In the genomic region with DNA sequence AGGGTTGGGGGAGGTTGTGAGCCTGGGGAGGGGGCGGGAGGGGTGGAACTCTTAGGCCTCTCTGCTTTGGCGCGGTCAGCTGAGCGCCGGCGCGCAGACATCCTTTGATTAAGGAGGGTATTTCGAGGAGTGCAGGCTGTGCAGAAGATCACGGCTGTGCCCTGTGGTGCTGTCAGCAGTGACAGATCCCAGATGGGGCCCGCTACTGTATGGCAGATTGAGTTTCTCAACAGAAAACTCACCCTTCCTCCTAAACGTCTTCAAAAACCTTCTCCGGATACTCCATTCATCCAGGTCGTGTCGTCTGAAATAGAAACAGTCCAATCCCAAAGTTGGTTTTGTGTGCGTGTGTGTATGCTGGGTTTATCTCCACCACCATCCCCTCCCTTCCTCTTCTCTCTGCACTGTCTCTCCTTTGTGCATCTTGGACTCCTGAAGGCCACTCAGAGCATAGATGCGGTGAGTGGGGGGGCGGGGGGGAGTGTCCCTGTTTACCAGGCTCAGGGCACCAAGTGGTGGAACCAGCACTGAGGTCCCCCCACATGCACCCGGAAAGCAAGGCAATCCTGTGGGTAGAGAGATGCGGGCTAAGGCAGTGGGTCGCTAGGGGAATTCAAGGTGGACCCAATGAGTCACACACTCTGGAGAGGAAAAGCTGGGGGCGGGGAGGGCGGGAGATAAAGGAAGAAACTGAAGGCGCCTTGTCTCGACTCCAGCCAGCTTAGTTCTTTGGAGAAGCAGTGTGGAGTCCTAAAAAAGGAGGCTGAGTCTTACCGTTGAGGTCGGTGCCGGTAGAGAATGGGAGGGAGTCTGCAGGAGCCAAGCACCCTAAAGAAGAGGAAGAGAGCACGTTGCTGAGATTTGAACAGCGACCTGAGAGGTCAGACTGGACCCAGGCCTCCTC, we compare ENCODE assay signal across 11 mouse cellular contexts. TPM values are rescaled to one million over a fixed set of nuclear protein-coding genes. Genes with fewer than 3 reads are reported as not detected.
DNase-seq lines count a peak whose midpoint lies in the region; ATAC-seq and TF ChIP-seq lines count a peak whose summit lies in the region.
"Had no signal": no experiment of that assay in that cellular context is flagged by ENCODE, and none has a peak within 500 bp of the region (broad histone marks: within the 10 kb centered on the region; RNA-seq: fewer than 3 reads in every experiment).

No protein-coding gene starts in this region.

- no peaks in the 10 kb centered on the region for H3K36me3 ChIP-seq in liver, adult 2 months (ENCODE audit: control insufficient read depth, insufficient read depth, low read length)
- no peaks in the 10 kb centered on the region for H3K36me3 ChIP-seq in embryonic facial prominence, embryonic 14.5 days (ENCODE audit: control insufficient read depth, insufficient read depth, low read length)
- no peaks in the 10 kb centered on the region for H3K36me3 ChIP-seq in liver, postnatal 0 days (replicated peaks; ENCODE audit: insufficient read depth, low read length)
- H3K36me3 ChIP-seq: hindbrain, embryonic 15.5 days had no signal

- H3K4me3 ChIP-seq in liver, adult 2 months (ENCODE audit: insufficient read depth, low read depth, low read length): peak overlapping the region; percentile 22; the same call in 1 of the 2 replicates
- peak overlapping the region; percentile 33 for H3K4me3 ChIP-seq in embryonic facial prominence, embryonic 14.5 days (ENCODE audit: low read depth, low read length)
- H3K4me3 ChIP-seq in liver, postnatal 0 days (ENCODE audit: low read depth, low read length): no peak overlapping the region; the same call in 1 of the 2 replicates
- no peak overlapping the region for H3K4me3 ChIP-seq in lung, adult 2 months (replicated peaks; ENCODE audit: extremely low read depth, low read depth, low read length)
- H3K4me3 ChIP-seq: hindbrain, embryonic 15.5 days had no signal

- no peak overlapping the region; the same call in 1 of the 2 replicates for H3K27ac ChIP-seq in liver, adult 2 months (replicated peaks; ENCODE audit: insufficient read depth, low read depth, low read length)
- H3K27ac ChIP-seq in embryonic facial prominence, embryonic 14.5 days (replicated peaks; ENCODE audit: low read depth, low read length): peak overlapping the region; percentile 77
- 0 out of 2 replicates have a peak overlapping the region, but pooled peaks have one; percentile 11 for H3K27ac ChIP-seq in liver, postnatal 0 days (ENCODE audit: low read depth)
- H3K27ac ChIP-seq: hindbrain, embryonic 15.5 days had no signal

- H3K27me3 ChIP-seq in liver, adult 2 months (ENCODE audit: control insufficient read depth, insufficient read depth, low read length): peaks cover 10% of the 10 kb centered on the region; the same call in 1 of the 2 replicates
- peaks cover 99% of the 10 kb centered on the region for H3K27me3 ChIP-seq in embryonic facial prominence, embryonic 14.5 days (replicated peaks; ENCODE audit: control insufficient read depth, insufficient read depth, low read length)
- peaks cover 95% of the 10 kb centered on the region for H3K27me3 ChIP-seq in liver, postnatal 0 days (ENCODE audit: insufficient read depth, low read length)

- TF ChIP-seq POLR2A in liver, adult 2 months (IDR thresholded peaks at IDR 0.05; ENCODE audit: extremely low read depth, insufficient read depth, low read length): no peak
- TF ChIP-seq POLR2A in lung, adult 2 months (IDR thresholded peaks at IDR 0.05; ENCODE audit: borderline replicate concordance, extremely low read depth, low read depth, low read length): no peak

- peak overlapping the region; percentile 53 for H3K4me2 ChIP-seq in embryonic facial prominence, embryonic 14.5 days (ENCODE audit: low read depth, low read length)
- H3K4me2 ChIP-seq in liver, postnatal 0 days (ENCODE audit: low read depth, low read length): peak overlapping the region; percentile 4; the same call in 1 of the 2 replicates
- H3K4me2 ChIP-seq: hindbrain, embryonic 15.5 days had no signal

- H3K9ac ChIP-seq in liver, adult 2 months (ENCODE audit: low read depth, low read length): no peak overlapping the region
- H3K9ac ChIP-seq in embryonic facial prominence, embryonic 14.5 days (ENCODE audit: low read depth, low read length): peak overlapping the region; percentile 62
- H3K9ac ChIP-seq in liver, postnatal 0 days (replicated peaks): no peak overlapping the region
- H3K9ac ChIP-seq: hindbrain, embryonic 15.5 days had no signal

- H3K9me3 ChIP-seq in embryonic facial prominence, embryonic 14.5 days (ENCODE audit: control insufficient read depth, low read length): no peaks in the 10 kb centered on the region
- no peaks in the 10 kb centered on the region for H3K9me3 ChIP-seq in liver, postnatal 0 days (ENCODE audit: low read length)
- H3K9me3 ChIP-seq: hindbrain, embryonic 15.5 days had no signal

- intact Hi-C loops in left cerebral cortex, postnatal 4 days (cut with DNase I): no loop called here

- no peaks in the 10 kb centered on the region for H3K4me1 ChIP-seq in liver, adult 2 months (ENCODE audit: control insufficient read depth, insufficient read depth, low read length)
- no peaks in the 10 kb centered on the region for H3K4me1 ChIP-seq in embryonic facial prominence, embryonic 14.5 days (ENCODE audit: control insufficient read depth, insufficient read depth, low read length)
- H3K4me1 ChIP-seq in liver, postnatal 0 days (ENCODE audit: insufficient read depth): peaks cover 3% of the 10 kb centered on the region; the same call in 1 of the 2 replicates
- no peaks in the 10 kb centered on the region; the same call in 1 of the 2 replicates for H3K4me1 ChIP-seq in lung, adult 2 months (ENCODE audit: control insufficient read depth, insufficient read depth, low read length)

- WGBS in liver, adult 2 months: 4% methylated on average over 29 of the region's 29 CpGs
- 3% methylated on average over 28 of the region's 29 CpGs for WGBS in embryonic facial prominence, embryonic 14.5 days
- 2% methylated on average over 29 of the region's 29 CpGs for WGBS in liver, postnatal 0 days (ENCODE audit: insufficient replicate concordance)
- WGBS in lung, adult 2 months: 6% methylated on average over 29 of the region's 29 CpGs

- no peaks in the 10 kb centered on the region for H3K79me2 ChIP-seq in liver, adult 2 months (ENCODE audit: control insufficient read depth, insufficient read depth, low read length)

- no peak for TF ChIP-seq CTCF in liver, adult 2 months (IDR thresholded peaks at IDR 0.05; ENCODE audit: low read depth, low read length)
- no peak for TF ChIP-seq CTCF in liver, postnatal 0 days (IDR thresholded peaks at IDR 0.05; ENCODE audit: low read depth)
- no peak for TF ChIP-seq CTCF in lung, adult 2 months (IDR thresholded peaks at IDR 0.05; ENCODE audit: insufficient read depth, low read length)

- no peak for DNase-seq in liver, adult 2 months (ENCODE audit: extremely low read depth, low read depth, low spot score)
- DNase-seq in liver: no peak
- DNase-seq in embryonic facial prominence, embryonic 14.5 days (ENCODE audit: low spot score): no peak
- peak; percentile 65 for DNase-seq in heart, postnatal 4 days
- peak; percentile 11 for DNase-seq in liver, postnatal 0 days
- DNase-seq in lung, adult 2 months: no peak
- DNase-seq in layer of hippocampus, adult 18-20 months (ENCODE audit: low spot score in 2 of 2): no peak
- no peak for DNase-seq in left cerebral cortex, postnatal 4 days

- peak; percentile 20; the same call in 1 of the 2 replicates for ATAC-seq in embryonic facial prominence, embryonic 14.5 days (ENCODE audit: low read depth)
- no peak for ATAC-seq in liver, postnatal 0 days

- no peak for TF ChIP-seq EP300 in liver, postnatal 0 days (IDR thresholded peaks at IDR 0.05; ENCODE audit: low read depth)

RNA-seq across cellular contexts. Expression of a gene that starts 11.2 kb away (rescaled TPM):
- total RNA-seq in liver, adult 2 months (2014; rRNA removed): 1.9 and 2.0 TPM in 2 replicates
- polyA plus RNA-seq in liver, adult 2 months (2012; rRNA removed): 3.9 and 4.1 TPM in 2 replicates
- 2.9 and 3.6 TPM in 2 replicates for polyA plus RNA-seq in embryonic facial prominence, embryonic 14.5 days (2014; fragmentation: Nextera tagmentation; extraction: Ambion mirVana)
- 10 to 100 TPM; 62.1 to 69.6 TPM for total RNA-seq in heart, postnatal 4 days (2021)
- 0.69 and 0.70 TPM in 2 replicates for polyA plus RNA-seq in liver, postnatal 0 days (2015; fragmentation: Nextera tagmentation; extraction: Ambion mirVana)
- 0.21 and 0.28 TPM in 2 replicates for polyA plus RNA-seq in lung, adult 2 months (2012; rRNA removed)
- total RNA-seq in layer of hippocampus, adult 18-20 months (2021): not detected
- total RNA-seq in left cerebral cortex, postnatal 4 days (2021): not detected
- total RNA-seq: left cerebral cortex, postnatal 14 days; megakaryocyte, adult 5-6 weeks had no signal
- polyA plus RNA-seq: hindbrain, embryonic 15.5 days had no signal

Comparison
In these comparisons a context has a peak if more than half of its experiments do, and no peak if none do; other contexts are left out.
1. DNase-seq: peak in heart, postnatal 4 days (single experiment) and liver, postnatal 0 days (single experiment); none in liver, adult 2 months (single experiment), liver (single experiment), embryonic facial prominence, embryonic 14.5 days (single experiment), lung, adult 2 months (single experiment), layer of hippocampus, adult 18-20 months (0 of 2) and left cerebral cortex, postnatal 4 days (single experiment).
2. H3K4me3 ChIP-seq: peak in liver, adult 2 months (single experiment) and embryonic facial prominence, embryonic 14.5 days (single experiment); none in liver, postnatal 0 days (single experiment) and lung, adult 2 months (single experiment).
3. RNA of a gene that starts 11.2 kb away (total RNA-seq): 62.1 to 69.6 TPM in heart, postnatal 4 days; 1.9 to 2.0 TPM in liver, adult 2 months, not detected in layer of hippocampus, adult 18-20 months and not detected in left cerebral cortex, postnatal 4 days; every median in the first group is over 10 times any median in the second.